Mouse (Mus musculus) MEL (cell line): Measurements from ENCODE around the gene Sstr3.

ENCODE experiments used
- CHD1 ChIP-seq: IDR thresholded peaks from 2 replicates; pipeline ENCODE4 v1.6.1; 2012; ENCODE audit warnings: low read depth, mild to moderate bottlenecking, inconsistent platforms, low read length, improper control_type of control experiment
- CTCF ChIP-seq, 3 experiments: IDR thresholded peaks in 2 of 3; conservative IDR thresholded peaks in 1 of 3; 2 replicates each; pipeline ENCODE4 v1.5.1; 2011 to 2012; ENCODE audit warnings: low read length in 3 of 3, low read depth in 2 of 3, mild to moderate bottlenecking in 2 of 3, improper control_type of control experiment in 1 of 3, inconsistent platforms in 1 of 3, mixed read lengths in 1 of 3, moderate library complexity in 1 of 3; ENCODE audit not compliant: control insufficient read depth in 1 of 3, insufficient read depth in 1 of 3, poor library complexity in 1 of 3, severe bottlenecking in 1 of 3
- EP300 ChIP-seq, 2 experiments: IDR thresholded peaks; 2 replicates each; pipeline ENCODE4 v1.6.1; 2011; ENCODE audit warnings: improper control_type of control experiment in 2 of 2, low read length in 2 of 2, low read depth in 1 of 2, mild to moderate bottlenecking in 1 of 2
- KAT2A ChIP-seq: conservative IDR thresholded peaks from 2 replicates; pipeline ENCODE4 v1.6.1; 2012; ENCODE audit warnings: low read depth, low read length, improper control_type of control experiment, inconsistent platforms
- MAX ChIP-seq: IDR thresholded peaks from 2 replicates; pipeline ENCODE4 v1.6.1; 2011; ENCODE audit warnings: low read length, improper control_type of control experiment
- MXI1 ChIP-seq: IDR thresholded peaks from 2 replicates; pipeline ENCODE4 v1.6.1; 2011; ENCODE audit warnings: mild to moderate bottlenecking, low read depth, low read length, improper control_type of control experiment
- POLR2A ChIP-seq, 2 experiments: IDR thresholded peaks; 2 replicates each; pipeline ENCODE4 v1.6.1; 2011 to 2012; ENCODE audit warnings: low read length in 2 of 2, mild to moderate bottlenecking in 2 of 2, control low read depth in 1 of 2, improper control_type of control experiment in 1 of 2, low read depth in 1 of 2, moderate library complexity in 1 of 2; ENCODE audit not compliant: control insufficient read depth in 1 of 2, insufficient read depth in 1 of 2, poor library complexity in 1 of 2
- POLR2AphosphoS2 ChIP-seq: IDR thresholded peaks from 2 replicates; pipeline ENCODE4 v1.6.1; 2011; ENCODE audit warnings: low read length, improper control_type of control experiment
- RCOR1 ChIP-seq: IDR thresholded peaks from 2 replicates; pipeline ENCODE4 v1.6.1; 2012; ENCODE audit warnings: low read depth, mild to moderate bottlenecking, inconsistent platforms, low read length, improper control_type of control experiment
- TCF12 ChIP-seq: IDR thresholded peaks from 2 replicates; pipeline ENCODE4 v1.6.1; 2014; ENCODE audit warnings: low read depth, mild to moderate bottlenecking, inconsistent platforms, low read length, improper control_type of control experiment, moderate library complexity

- TF ChIP-seq MAX (peak; percentile 86), EP300 (IDR thresholded peaks at IDR 0.05; ENCODE audit: low read depth in 1 of 2, low read length in 2 of 2) (peak; percentile 41 to 61; a peak in 3 of 4 replicates), POLR2A (IDR thresholded peaks at IDR 0.05; ENCODE audit: control insufficient read depth in 1 of 2, insufficient read depth in 1 of 2, low read depth in 1 of 2, low read length in 2 of 2, poor library complexity in 1 of 2) (peak; percentile 51 to 90), CTCF (IDR thresholded peaks at IDR 0.05 in 2 of 3, conservative IDR thresholded peaks at IDR 0.05 in 1 of 3; ENCODE audit: control insufficient read depth in 1 of 3, insufficient read depth in 1 of 3, low read depth in 2 of 3, low read length in 3 of 3, poor library complexity in 1 of 3, severe bottlenecking in 1 of 3) (no peak), KAT2A (no peak; the same call in 1 of the 2 replicates), MXI1 (peak; percentile 87), POLR2AphosphoS2 (peak; percentile 88), TCF12 (peak; percentile 68), RCOR1 (peak; percentile 51; the same call in 1 of the 2 replicates), CHD1 (0 out of 2 replicates have a peak, but pooled peaks have one; percentile 60)
Observed at GRCm38 (mm10) chr15:78572658-78573397, 28.3 kb upstream of the Sstr3 start, which contains the start of gene Rac2.
